Mouse (Mus musculus) stomach, embryonic 16.5 days (tissue): ENCODE measurements around the gene Unc5cl. TPM values are rescaled to one million over a fixed set of nuclear protein-coding genes. Genes with fewer than 3 reads are reported as not detected.

Source experiments
- ATAC-seq: fragments of 200-750 bp; cut with Nextera tagmentation; 2 replicates; pipeline ENCODE4 v1.8.0; 2017; ENCODE audit warnings: moderate number of reproducible peaks, moderate TSS enrichment; ENCODE audit not compliant: insufficient read depth, low FRiP score
- H3K27ac ChIP-seq: fragments of 300-500 bp; sonication (generic); 2 replicates; pipeline ENCODE4 v1.5.1; 2014; ENCODE audit warnings: low read length
- H3K27me3 ChIP-seq: fragments of 300-500 bp; sonication (generic); 2 replicates; pipeline ENCODE4 v1.6.1; 2014; ENCODE audit warnings: low read length, control low read depth, mixed read lengths; ENCODE audit not compliant: control insufficient read depth, insufficient read depth
- H3K36me3 ChIP-seq: fragments of 300-500 bp; sonication (generic); 2 replicates; pipeline ENCODE4 v1.6.1; 2014; ENCODE audit warnings: low read length; ENCODE audit not compliant: control insufficient read depth, insufficient read depth
- H3K4me1 ChIP-seq: fragments of 300-500 bp; sonication (generic); 2 replicates; pipeline ENCODE4 v1.6.1; 2014; ENCODE audit warnings: low read length, control low read depth, mixed read lengths; ENCODE audit not compliant: control insufficient read depth, insufficient read depth
- H3K4me2 ChIP-seq: fragments of 300-500 bp; sonication (generic); 2 replicates; pipeline ENCODE4 v1.6.1; 2014; ENCODE audit warnings: low read depth, low read length, mixed read lengths
- H3K4me3 ChIP-seq: fragments of 300-500 bp; sonication (generic); replicated peaks from 2 replicates; pipeline ENCODE4 v1.5.1; 2014; ENCODE audit warnings: mild to moderate bottlenecking, low read length
- H3K9ac ChIP-seq: fragments of 300-500 bp; sonication (generic); 2 replicates; pipeline ENCODE4 v1.6.1; 2014; ENCODE audit warnings: low read length
- H3K9me3 ChIP-seq: fragments of 300-500 bp; sonication (generic); replicated peaks from 2 replicates; pipeline ENCODE4 v1.6.1; 2016; ENCODE audit warnings: low read length, control low read depth; ENCODE audit not compliant: control insufficient read depth
- WGBS: fragments of 180-500 bp; shearing (Covaris S2); extraction: QIAGEN DNeasy Blood & Tissue Kit; methylation state at CpG from one replicate; pipeline ENCODE4 v1.1.7; 2014; 5-methylcytosine and 5-hydroxymethylcytosine counted together
- polyA plus RNA-seq: library from polyadenylated mRNA; unstranded; fragments of >200 nt; fragmentation: Nextera tagmentation; extraction: Ambion mirVana; gene quantifications from 2 replicates; pipeline ENCODE4 v1.2.1, GENCODE M21; 2015

Unc5cl gene
- polyA plus RNA-seq, 1 experiment from 2014 or later: 13.7 TPM

- Histone ChIP-seq H3K9ac (no peak overlapping the region), H3K4me1 (no peaks in the 10 kb centered on the region), H3K27me3 (no peaks in the 10 kb centered on the region), H3K27ac (no peak overlapping the region), H3K4me3 (peak overlapping the region; percentile 22), H3K36me3 (no peaks in the 10 kb centered on the region), H3K9me3 (no peaks in the 10 kb centered on the region), H3K4me2 (peak overlapping the region; percentile 42)
- ATAC-seq: no peak
- 33% methylated on average over 14 of the region's 14 CpGs for WGBS
Observed at GRCm38 (mm10) chr17:48582486-48582990, 127.8 kb downstream of the Unc5cl start.

- no peak for ATAC-seq
- WGBS: 76% methylated on average over 11 of the region's 11 CpGs
- no peaks in the 10 kb centered on the region for H3K27me3 ChIP-seq
- H3K4me2 ChIP-seq: no peak overlapping the region
- no peak overlapping the region for H3K4me3 ChIP-seq
- H3K36me3 ChIP-seq: no peaks in the 10 kb centered on the region
- no peaks in the 10 kb centered on the region for H3K9me3 ChIP-seq
- no peaks in the 10 kb centered on the region for H3K4me1 ChIP-seq
- no peak overlapping the region for H3K27ac ChIP-seq
- H3K9ac ChIP-seq: no peak overlapping the region
Observed at GRCm38 (mm10) chr17:48583401-48583800, 128.7 kb downstream of the Unc5cl start.

- H3K9me3 ChIP-seq: no peaks in the 10 kb centered on the region
- H3K4me1 ChIP-seq: no peaks in the 10 kb centered on the region
- peak overlapping the region; percentile 64 for H3K9ac ChIP-seq
- H3K27ac ChIP-seq: no peak overlapping the region
- peak; percentile 73; the same call in 1 of the 2 replicates for ATAC-seq
- H3K27me3 ChIP-seq: no peaks in the 10 kb centered on the region
- peak overlapping the region; percentile 56 for H3K4me2 ChIP-seq
- WGBS: 6% methylated on average over 14 of the region's 14 CpGs
- no peaks in the 10 kb centered on the region for H3K36me3 ChIP-seq
- H3K4me3 ChIP-seq: peak overlapping the region; percentile 45
Observed at GRCm38 (mm10) chr17:48585902-48586359, 131.2 kb downstream of the Unc5cl start.

- no peaks in the 10 kb centered on the region for H3K4me1 ChIP-seq
- H3K4me2 ChIP-seq: no peak overlapping the region
- no peaks in the 10 kb centered on the region for H3K36me3 ChIP-seq
- H3K27me3 ChIP-seq: no peaks in the 10 kb centered on the region
- no peak overlapping the region for H3K9ac ChIP-seq
- H3K9me3 ChIP-seq: no peaks in the 10 kb centered on the region
- no peak for ATAC-seq
- WGBS: 50% methylated on average over 3 of the region's 3 CpGs
- no peak overlapping the region for H3K27ac ChIP-seq
- H3K4me3 ChIP-seq: no peak overlapping the region
Observed at GRCm38 (mm10) chr17:48588674-48589073, 134.0 kb downstream of the Unc5cl start.

Other genes with a start within 250 kb of the Unc5cl start
- 0.10 and 0.48 TPM in 2 replicates for gene Trem1, start 222.1 kb upstream of the Unc5cl start, polyA plus RNA-seq
- gene Trem3, start 207.1 kb upstream of the Unc5cl start, polyA plus RNA-seq: 0.94 and 1.1 TPM in 2 replicates
- 1.2 and 1.7 TPM in 2 replicates for gene Treml4, start 190.6 kb upstream of the Unc5cl start, polyA plus RNA-seq
- 0.24 and 0.48 TPM in 2 replicates for gene Treml2, start 155.4 kb upstream of the Unc5cl start, polyA plus RNA-seq
- gene B430306N03Rik, start 138.8 kb upstream of the Unc5cl start, polyA plus RNA-seq: 0.41 and 0.57 TPM in 2 replicates
- gene Trem2, start 108.5 kb upstream of the Unc5cl start, polyA plus RNA-seq: 2.3 and 3.5 TPM in 2 replicates
- 0.49 and 0.53 TPM in 2 replicates for gene Treml1, start 95.0 kb upstream of the Unc5cl start, polyA plus RNA-seq
- 11.3 and 12.4 TPM in 2 replicates for gene Nfya, start 45.0 kb upstream of the Unc5cl start, polyA plus RNA-seq
- 54.4 and 54.5 TPM in 2 replicates for gene Oard1, start 44.9 kb upstream of the Unc5cl start, polyA plus RNA-seq
- gene Apobec2, start 22.0 kb upstream of the Unc5cl start, polyA plus RNA-seq: 5.6 and 31.0 TPM in 2 replicates
- gene Tspo2, start 3.4 kb upstream of the Unc5cl start, polyA plus RNA-seq: 8.1 and 8.5 TPM in 2 replicates